Mouse (Mus musculus) ES-Bruce4 (cell line): Measurements from ENCODE around the gene Ap1g2.

Source experiments
- CTCF ChIP-seq: IDR thresholded peaks from one replicate; pipeline ENCODE4 v1.8.1; 2011; ENCODE audit warnings: low read depth, low read length
- POLR2A ChIP-seq: IDR thresholded peaks from one replicate; pipeline ENCODE4 v1.8.1; 2011; ENCODE audit warnings: low read length; ENCODE audit not compliant: insufficient read depth

- no peak for TF ChIP-seq POLR2A
- TF ChIP-seq CTCF: no peak
Observed at GRCm38 (mm10) chr14:55115846-55116245, 9.5 kb upstream of the Ap1g2 start.
